Mouse (Mus musculus) MEL (cell line): ENCODE results near the gene Bpi. TPM values are rescaled to one million over a fixed set of nuclear protein-coding genes. Genes with fewer than 3 reads are reported as not detected.
A peak's percentile ranks its signal among the peaks of the same experiment; 100 is the strongest.

Experiments used
- DNase-seq: peaks from one replicate; pipeline ENCODE4 v3.0.0; 2011; ENCODE audit warnings: low read depth, low spot score
- H3K27ac ChIP-seq: 2 replicates; pipeline ENCODE4 v1.5.1; 2012; ENCODE audit warnings: low read depth, mild to moderate bottlenecking, control low read depth, low read length, moderate library complexity; ENCODE audit not compliant: control insufficient read depth
- H3K27me3 ChIP-seq, 2 experiments: fragments of 150-350 bp in 1 of 2; sonication (generic) in 1 of 2; 2 replicates each; pipeline ENCODE4 v1.6.1; 2012; ENCODE audit warnings: low read length in 2 of 2, mild to moderate bottlenecking in 2 of 2, improper control_type of control experiment in 1 of 2, moderate library complexity in 1 of 2; ENCODE audit not compliant: insufficient read depth in 2 of 2, control insufficient read depth in 1 of 2
- H3K36me3 ChIP-seq, 2 experiments: 2 replicates each; pipeline ENCODE4 v1.6.1; 2012 to 2014; ENCODE audit warnings: low read length in 2 of 2, improper control_type of control experiment in 1 of 2, inconsistent platforms in 1 of 2, mild to moderate bottlenecking in 1 of 2; ENCODE audit not compliant: insufficient read depth in 2 of 2, control insufficient read depth in 1 of 2
- H3K4me1 ChIP-seq, 2 experiments: fragments of 150-350 bp in 1 of 2; sonication (generic) in 1 of 2; 2 replicates each; pipeline ENCODE4 v1.6.1; 2012; ENCODE audit warnings: low read length in 2 of 2, improper control_type of control experiment in 1 of 2, mild to moderate bottlenecking in 1 of 2; ENCODE audit not compliant: insufficient read depth in 2 of 2, control insufficient read depth in 1 of 2
- H3K4me3 ChIP-seq, 2 experiments: fragments of 150-350 bp in 1 of 2; sonication (generic) in 1 of 2; 2 replicates each; pipeline ENCODE4 v1.5.1; 2012; ENCODE audit warnings: low read depth in 2 of 2, low read length in 2 of 2, mild to moderate bottlenecking in 2 of 2, moderate library complexity in 2 of 2, control low read depth in 1 of 2, improper control_type of control experiment in 1 of 2; ENCODE audit not compliant: control insufficient read depth in 1 of 2, insufficient read depth in 1 of 2
- H3K79me2 ChIP-seq: 2 replicates; pipeline ENCODE4 v1.6.1; 2012; ENCODE audit warnings: mild to moderate bottlenecking, low read length, moderate library complexity; ENCODE audit not compliant: control insufficient read depth, poor library complexity, insufficient read depth
- H3K9ac ChIP-seq: 2 replicates; pipeline ENCODE4 v1.6.1; 2012; ENCODE audit warnings: low read depth, mild to moderate bottlenecking, control low read depth, low read length, moderate library complexity; ENCODE audit not compliant: control insufficient read depth, poor library complexity, severe bottlenecking
- H3K9me3 ChIP-seq: fragments of 150-350 bp; sonication (generic); replicated peaks from 2 replicates; pipeline ENCODE4 v1.6.1; 2012; ENCODE audit warnings: mild to moderate bottlenecking, low read length, improper control_type of control experiment, moderate library complexity; ENCODE audit not compliant: insufficient read depth
- BHLHE40 ChIP-seq: IDR thresholded peaks from 2 replicates; pipeline ENCODE4 v1.6.1; 2012; ENCODE audit warnings: low read depth, mild to moderate bottlenecking, inconsistent platforms, low read length, improper control_type of control experiment, borderline replicate concordance
- CHD2 ChIP-seq: IDR thresholded peaks from 2 replicates; pipeline ENCODE4 v1.6.1; 2011; ENCODE audit warnings: low read length, improper control_type of control experiment
- E2F4 ChIP-seq: IDR thresholded peaks from 2 replicates; pipeline ENCODE4 v1.6.1; 2011; ENCODE audit warnings: low read depth, low read length, improper control_type of control experiment, borderline replicate concordance
- ELF1 ChIP-seq: IDR thresholded peaks from 2 replicates; pipeline ENCODE4 v1.6.1; 2014; ENCODE audit warnings: low read depth, mild to moderate bottlenecking, inconsistent platforms, low read length, improper control_type of control experiment, moderate library complexity
- EP300 ChIP-seq, 2 experiments: IDR thresholded peaks; 2 replicates each; pipeline ENCODE4 v1.6.1; 2011; ENCODE audit warnings: improper control_type of control experiment in 2 of 2, low read length in 2 of 2, low read depth in 1 of 2, mild to moderate bottlenecking in 1 of 2
- ETS1 ChIP-seq: IDR thresholded peaks from 2 replicates; pipeline ENCODE4 v1.6.1; 2012; ENCODE audit warnings: low read depth, mild to moderate bottlenecking, inconsistent platforms, low read length, improper control_type of control experiment, moderate library complexity
- GABPA ChIP-seq: IDR thresholded peaks from 2 replicates; pipeline ENCODE4 v1.6.1; 2012; ENCODE audit warnings: low read depth, mild to moderate bottlenecking, inconsistent platforms, low read length, improper control_type of control experiment, moderate library complexity
- GATA1 ChIP-seq: IDR thresholded peaks from 2 replicates; pipeline ENCODE4 v1.6.1; 2011; ENCODE audit warnings: low read depth, low read length, improper control_type of control experiment
- HCFC1 ChIP-seq: IDR thresholded peaks from 2 replicates; pipeline ENCODE4 v1.6.1; 2012; ENCODE audit warnings: low read depth, mild to moderate bottlenecking, inconsistent platforms, low read length, improper control_type of control experiment, moderate library complexity
- MAX ChIP-seq: IDR thresholded peaks from 2 replicates; pipeline ENCODE4 v1.6.1; 2011; ENCODE audit warnings: low read length, improper control_type of control experiment
- MXI1 ChIP-seq: IDR thresholded peaks from 2 replicates; pipeline ENCODE4 v1.6.1; 2011; ENCODE audit warnings: mild to moderate bottlenecking, low read depth, low read length, improper control_type of control experiment
- MYC ChIP-seq: IDR thresholded peaks from 2 replicates; pipeline ENCODE4 v1.6.1; 2011; ENCODE audit warnings: low read depth, mild to moderate bottlenecking, low read length, improper control_type of control experiment, moderate library complexity
- NELFE ChIP-seq: IDR thresholded peaks from 2 replicates; pipeline ENCODE4 v1.6.1; 2011; ENCODE audit warnings: low read depth, low read length, improper control_type of control experiment
- NRF1 ChIP-seq: IDR thresholded peaks from 2 replicates; pipeline ENCODE4 v1.6.1; 2014; ENCODE audit warnings: low read depth, mild to moderate bottlenecking, inconsistent platforms, low read length, improper control_type of control experiment, moderate library complexity; ENCODE audit not compliant: poor library complexity, insufficient read depth, severe bottlenecking
- POLR2A ChIP-seq, 2 experiments: IDR thresholded peaks; 2 replicates each; pipeline ENCODE4 v1.6.1; 2011 to 2012; ENCODE audit warnings: low read length in 2 of 2, mild to moderate bottlenecking in 2 of 2, control low read depth in 1 of 2, improper control_type of control experiment in 1 of 2, low read depth in 1 of 2, moderate library complexity in 1 of 2; ENCODE audit not compliant: control insufficient read depth in 1 of 2, insufficient read depth in 1 of 2, poor library complexity in 1 of 2
- POLR2AphosphoS2 ChIP-seq: IDR thresholded peaks from 2 replicates; pipeline ENCODE4 v1.6.1; 2011; ENCODE audit warnings: low read length, improper control_type of control experiment
- SIN3A ChIP-seq: IDR thresholded peaks from 2 replicates; pipeline ENCODE4 v1.6.1; 2012; ENCODE audit warnings: low read length, improper control_type of control experiment, inconsistent platforms
- SMC3 ChIP-seq: IDR thresholded peaks from 2 replicates; pipeline ENCODE4 v1.6.1; 2011; ENCODE audit warnings: low read depth, low read length, improper control_type of control experiment
- TAL1 ChIP-seq: IDR thresholded peaks from 2 replicates; pipeline ENCODE4 v1.6.1; 2012; ENCODE audit warnings: mild to moderate bottlenecking, inconsistent platforms, low read length, moderate library complexity, mixed read lengths
- TBP ChIP-seq: IDR thresholded peaks from 2 replicates; pipeline ENCODE4 v1.8.0; 2011; ENCODE audit warnings: low read depth, low read length, improper control_type of control experiment
- UBTF ChIP-seq: IDR thresholded peaks from 2 replicates; pipeline ENCODE4 v1.6.1; 2012; ENCODE audit warnings: low read depth, mild to moderate bottlenecking, inconsistent platforms, low read length, improper control_type of control experiment, moderate library complexity, borderline replicate concordance; ENCODE audit not compliant: insufficient read depth
- ZC3H11A ChIP-seq: IDR thresholded peaks from 2 replicates; pipeline ENCODE4 v1.6.1; 2012; ENCODE audit warnings: low read depth, mild to moderate bottlenecking, inconsistent platforms, low read length, improper control_type of control experiment
- ZKSCAN1 ChIP-seq: IDR thresholded peaks from 2 replicates; pipeline ENCODE4 v1.6.1; 2012; ENCODE audit warnings: low read depth, mild to moderate bottlenecking, inconsistent platforms, low read length, improper control_type of control experiment, moderate library complexity
- ZNF384 ChIP-seq: IDR thresholded peaks from 2 replicates; pipeline ENCODE4 v1.6.1; 2012; ENCODE audit warnings: low read depth, mild to moderate bottlenecking, inconsistent platforms, low read length, improper control_type of control experiment
- polyA plus RNA-seq, 2 experiments: library from polyadenylated mRNA; stranded (reverse) in 1 of 2; unstranded in 1 of 2; fragments of >175 nt in 1 of 2; fragments of >200 nt in 1 of 2; gene quantifications; 2 replicates each; pipeline versions ENCODE4 v1.2.1 to v1.2.4; 2012; ENCODE audit warnings: low replicate concordance in 2 of 2, low read depth in 1 of 2; ENCODE audit not compliant: insufficient read length in 2 of 2, insufficient read depth in 1 of 2, missing spikeins in 1 of 2
- total RNA-seq: library from RNA; depleted of rRNA; stranded (reverse); fragments of 300-350 nt; gene quantifications from 2 replicates; pipeline ENCODE4 v1.2.3, GENCODE M21; 2012

The Bpi gene
- total and polyA plus RNA-seq, 3 experiments, result 0.10 TPM; not detected in 2

DNA sequence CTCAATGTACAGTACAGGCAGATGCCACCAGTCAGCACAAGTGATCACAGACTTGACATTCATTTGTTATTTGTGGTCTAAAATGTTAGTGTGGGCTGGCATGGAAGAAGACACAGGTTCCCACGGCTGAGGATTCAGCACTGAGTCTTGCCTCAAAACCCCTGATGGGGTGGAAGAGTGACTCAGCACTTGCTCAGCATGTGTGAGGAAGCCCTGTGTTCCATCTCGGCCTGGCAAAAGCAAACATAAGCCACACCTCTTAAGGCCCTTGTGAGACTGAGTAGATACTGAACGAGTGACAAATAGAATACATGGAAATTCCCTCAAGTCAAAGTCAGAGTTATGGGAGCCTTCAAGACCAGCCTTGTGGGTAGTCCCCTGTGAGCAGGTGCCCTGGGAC, 24.8 kb upstream of the Bpi start:
- H3K79me2 ChIP-seq, result no peaks in the 10 kb centered on the region
- H3K36me3 ChIP-seq, result no peaks in the 10 kb centered on the region
- no peaks in the 10 kb centered on the region for H3K9me3 ChIP-seq
- H3K27ac ChIP-seq, result no peak overlapping the region
- H3K4me3 ChIP-seq, result no peak overlapping the region
- H3K9ac ChIP-seq, result no peak overlapping the region
- no peaks in the 10 kb centered on the region for H3K4me1 ChIP-seq
- peak; percentile 27 for DNase-seq
- peaks cover 0 to 4% of the 10 kb centered on the region in 2 experiments; a peak in 2 of 4 replicates for H3K27me3 ChIP-seq
- TF ChIP-seq SMC3 (no peak), SIN3A (no peak), CHD2 (no peak), ZC3H11A (no peak), NRF1 (no peak), POLR2A (IDR thresholded peaks at IDR 0.05; ENCODE audit: control insufficient read depth in 1 of 2, insufficient read depth in 1 of 2, low read depth in 1 of 2, low read length in 2 of 2, poor library complexity in 1 of 2) (no peak), GABPA (no peak), MXI1 (no peak), GATA1 (no peak), E2F4 (no peak), MAX (no peak)

DNA sequence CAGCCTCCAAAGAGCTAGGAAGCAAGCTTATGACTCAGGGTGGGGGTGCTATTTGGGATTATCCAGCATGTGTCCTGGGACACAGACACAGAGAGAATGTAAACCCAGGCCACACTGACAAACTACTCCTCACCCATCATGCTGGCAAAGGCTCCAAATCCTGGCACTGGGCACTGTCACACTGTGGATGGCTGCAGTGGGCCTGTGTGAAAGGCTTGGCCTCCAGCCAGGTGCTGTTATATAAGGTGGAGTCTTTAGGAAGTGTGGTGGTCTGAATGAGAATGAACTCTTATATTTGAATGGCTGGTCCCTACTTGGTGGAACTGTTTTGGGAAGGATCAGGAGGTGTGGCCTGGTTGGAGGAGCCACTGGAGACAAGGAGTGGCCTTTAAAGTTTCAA, 21.2 kb upstream of the Bpi start:
- no peak overlapping the region for H3K9ac ChIP-seq
- TF ChIP-seq BHLHE40 (no peak), ZKSCAN1 (no peak), TAL1 (no peak), POLR2AphosphoS2 (no peak), MYC (no peak), NELFE (no peak), GABPA (no peak), ZNF384 (no peak)
- no peaks in the 10 kb centered on the region for H3K9me3 ChIP-seq
- H3K27ac ChIP-seq, result no peak overlapping the region
- DNase-seq, result no peak
- no peak overlapping the region for H3K4me3 ChIP-seq
- H3K27me3 ChIP-seq, result peaks cover 0 to 4% of the 10 kb centered on the region in 2 experiments; a peak in 2 of 4 replicates
- no peaks in the 10 kb centered on the region for H3K36me3 ChIP-seq
- H3K4me1 ChIP-seq, result no peaks in the 10 kb centered on the region
- no peaks in the 10 kb centered on the region for H3K79me2 ChIP-seq

GRCm38 (mm10) chr2:158238101-158238500, 19.8 kb upstream of the Bpi start:
- TF ChIP-seq HCFC1 (no peak), TBP (no peak), SIN3A (no peak), MXI1 (no peak), UBTF (no peak), MYC (no peak), POLR2A (IDR thresholded peaks at IDR 0.05; ENCODE audit: control insufficient read depth in 1 of 2, insufficient read depth in 1 of 2, low read depth in 1 of 2, low read length in 2 of 2, poor library complexity in 1 of 2) (no peak), EP300 (IDR thresholded peaks at IDR 0.05; ENCODE audit: low read depth in 1 of 2, low read length in 2 of 2) (no peak), POLR2AphosphoS2 (no peak), TAL1 (no peak), ELF1 (no peak), ETS1 (no peak), GATA1 (no peak)
- peaks cover 0 to 6% of the 10 kb centered on the region in 2 experiments; a peak in 2 of 4 replicates for H3K27me3 ChIP-seq
- H3K79me2 ChIP-seq, result no peaks in the 10 kb centered on the region
- no peaks in the 10 kb centered on the region for H3K9me3 ChIP-seq
- no peak overlapping the region for H3K27ac ChIP-seq
- no peaks in the 10 kb centered on the region for H3K4me1 ChIP-seq
- H3K4me3 ChIP-seq, result no peak overlapping the region
- H3K36me3 ChIP-seq, result no peaks in the 10 kb centered on the region
- DNase-seq, result no peak
- H3K9ac ChIP-seq, result no peak overlapping the region
